Mouse (Mus musculus) 3T3-L1 (cell line): ENCODE results near the gene Zbtb42.

Experiments
- DNase-seq: peaks from one replicate; pipeline ENCODE4 v3.0.0-alpha.2; 2015; ENCODE audit warnings: low read depth, low spot score

Zbtb42 gene

DNA sequence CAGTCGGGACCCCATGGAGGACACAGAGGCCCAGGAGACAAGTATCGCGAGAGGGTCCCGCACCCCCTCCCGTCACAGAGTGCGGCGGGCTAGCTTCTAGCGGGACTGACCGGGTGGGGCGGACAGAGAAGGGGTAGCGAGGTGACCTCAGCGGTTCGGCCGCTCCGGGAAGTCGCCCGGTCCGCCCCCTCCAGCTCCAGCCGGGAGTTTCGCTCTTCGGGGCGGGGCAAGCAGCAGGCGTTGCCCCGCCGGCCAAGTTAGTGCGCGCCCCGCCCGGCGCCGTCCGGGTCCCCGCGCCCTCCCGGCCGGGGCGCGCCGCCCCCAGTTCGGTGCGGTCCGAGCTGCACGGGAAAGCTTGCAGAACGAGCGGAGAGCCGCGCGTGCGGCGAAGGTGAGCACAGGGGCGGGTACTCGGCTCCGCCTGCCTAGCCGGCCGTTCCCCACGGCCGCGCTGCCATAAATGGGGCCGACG, at the start of gene Zbtb42:
TSS of gene Zbtb42 (plus strand) at position 274 of the 472 bp plus-strand sequence.
- DNase-seq: no peak

- DNase-seq: peak; percentile 80
Observed at GRCm38 (mm10) chr12:112628928-112629721, 49.5 kb upstream of the Zbtb42 start.

GRCm38 (mm10) chr12:112630029-112630428, 48.6 kb upstream of the Zbtb42 start:
- DNase-seq: no peak

DNA sequence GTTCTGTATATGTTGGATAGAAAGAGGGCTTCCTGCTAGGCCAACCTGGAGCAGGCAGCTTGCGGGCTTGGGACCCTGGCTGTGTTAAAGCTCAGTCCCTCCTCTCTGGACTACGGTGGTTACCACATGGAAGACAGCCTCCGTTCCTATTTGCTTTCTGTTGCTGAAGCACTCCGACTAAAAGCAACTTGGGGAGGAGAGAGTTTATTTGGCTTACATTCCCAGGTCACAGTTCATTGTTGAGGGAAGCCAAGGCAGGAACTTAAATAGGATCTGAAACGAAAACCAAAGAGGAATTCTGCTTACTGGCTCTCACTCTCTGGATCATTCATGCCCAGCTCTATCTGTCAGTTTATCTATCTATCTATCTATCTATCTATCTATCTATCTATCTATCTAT, 47.8 kb upstream of the Zbtb42 start:
- DNase-seq: no peak

DNA sequence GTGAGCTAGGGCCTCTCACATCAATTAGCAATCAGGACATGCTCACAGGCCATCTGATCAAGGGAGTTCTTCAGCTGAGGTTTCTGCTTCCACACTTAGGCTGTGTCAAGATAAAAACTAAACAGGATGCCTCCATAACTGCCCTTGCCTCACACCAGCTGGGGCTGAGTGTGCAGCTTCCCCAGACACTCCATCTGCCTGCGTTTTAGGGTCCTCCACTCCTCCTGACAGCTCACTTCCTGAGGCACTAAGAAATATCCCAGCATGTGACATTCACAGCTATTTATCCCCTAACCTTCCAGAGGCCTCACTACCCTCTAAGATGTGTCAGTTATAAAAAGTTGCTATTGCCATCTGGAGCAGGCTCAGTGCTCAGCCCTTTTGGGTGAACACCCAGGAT, 47.2 kb upstream of the Zbtb42 start:
- no peak for DNase-seq

- no peak for DNase-seq
Observed at GRCm38 (mm10) chr12:112632084-112632777, 46.4 kb upstream of the Zbtb42 start.

GRCm38 (mm10) chr12:112632907-112633306, 45.7 kb upstream of the Zbtb42 start:
- no peak for DNase-seq

GRCm38 (mm10) chr12:112633686-112634085, 44.9 kb upstream of the Zbtb42 start:
- DNase-seq: no peak

DNA sequence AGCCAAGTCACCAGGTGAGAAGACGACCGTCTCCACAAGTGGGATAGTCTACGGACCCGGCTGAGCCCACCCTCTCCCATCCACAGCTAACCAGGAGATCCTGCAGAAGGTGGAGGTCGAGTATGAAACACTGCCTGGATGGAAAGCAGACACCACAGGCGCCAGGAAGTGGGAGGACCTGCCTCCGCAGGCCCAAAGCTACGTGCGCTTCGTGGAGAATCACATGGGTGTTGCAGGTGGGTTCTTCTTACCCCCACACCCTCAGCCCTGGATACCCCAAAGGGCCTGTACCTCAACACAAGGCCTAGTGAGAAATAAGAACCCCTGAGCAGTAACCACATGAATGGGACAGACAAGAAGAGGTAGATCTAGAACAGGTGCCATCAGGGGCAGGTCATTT, 39.1 kb upstream of the Zbtb42 start:
- DNase-seq: no peak

- DNase-seq: peak; percentile 54
Observed at GRCm38 (mm10) chr12:112643126-112643525, 35.5 kb upstream of the Zbtb42 start.

- DNase-seq: peak; percentile 97
Observed at GRCm38 (mm10) chr12:112644180-112644854, 34.3 kb upstream of the Zbtb42 start, which contains the start of gene Siva1. Siva1 (plus strand) TSS chr12:112644679.

- no peak for DNase-seq
Observed at GRCm38 (mm10) chr12:112644855-112645506, 33.6 kb upstream of the Zbtb42 start.

GRCm38 (mm10) chr12:112646139-112646538, 32.5 kb upstream of the Zbtb42 start:
- no peak for DNase-seq

DNA sequence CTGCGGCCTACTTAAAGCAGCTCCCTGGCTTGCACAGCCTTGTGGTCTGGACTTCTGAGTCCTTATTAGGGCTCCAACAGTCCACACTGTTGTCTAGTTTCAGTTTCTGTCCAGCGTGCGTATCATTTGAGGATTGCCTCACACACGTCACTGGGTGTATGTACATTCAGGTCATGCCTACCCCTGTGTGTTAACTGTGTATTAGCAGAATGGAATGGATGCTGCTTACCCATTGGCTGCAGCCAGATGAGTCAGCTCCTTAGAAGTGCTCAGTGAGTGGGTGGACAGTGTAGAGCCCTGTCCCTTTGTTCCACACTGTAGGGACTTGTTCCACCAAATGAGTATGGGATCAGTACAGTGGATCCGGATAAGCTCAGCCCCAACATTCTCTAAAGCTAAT, 30.5 kb upstream of the Zbtb42 start:
- peak; percentile 57 for DNase-seq

- DNase-seq: no peak
Observed at GRCm38 (mm10) chr12:112651778-112652439, 26.7 kb upstream of the Zbtb42 start.

DNA sequence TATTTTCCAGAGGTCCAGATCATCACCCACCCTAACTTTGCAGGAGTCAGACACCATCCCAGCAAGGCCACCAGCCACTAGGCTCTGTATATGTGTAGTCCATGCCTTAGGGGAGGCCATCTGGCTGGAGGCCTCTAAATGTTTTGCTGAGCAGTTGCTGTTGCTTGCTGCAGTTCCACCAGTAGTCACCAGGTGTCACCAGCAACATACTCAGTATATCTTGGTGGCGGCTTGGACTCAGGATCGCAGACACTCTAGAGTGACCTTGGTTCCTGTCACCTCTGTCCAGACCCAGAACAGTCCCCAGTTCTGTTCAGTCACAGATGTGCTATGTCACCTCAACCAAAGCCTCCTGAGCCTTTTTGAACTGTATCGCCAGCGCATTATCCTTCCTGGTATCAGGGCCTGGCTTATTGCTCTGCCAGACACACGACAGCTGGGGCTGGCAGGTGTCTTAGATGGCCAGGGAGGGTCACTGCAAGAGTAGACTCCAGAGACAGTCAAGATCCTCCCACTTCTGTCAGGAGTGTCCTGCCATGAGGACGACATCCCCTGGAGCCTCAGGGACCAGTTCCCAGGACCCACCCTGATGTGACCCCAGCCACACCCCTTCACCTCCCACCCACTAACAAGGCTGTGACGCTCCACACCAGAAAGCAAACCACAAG, 25.3 kb upstream of the Zbtb42 start:
- peak; percentile 86 for DNase-seq

DNA sequence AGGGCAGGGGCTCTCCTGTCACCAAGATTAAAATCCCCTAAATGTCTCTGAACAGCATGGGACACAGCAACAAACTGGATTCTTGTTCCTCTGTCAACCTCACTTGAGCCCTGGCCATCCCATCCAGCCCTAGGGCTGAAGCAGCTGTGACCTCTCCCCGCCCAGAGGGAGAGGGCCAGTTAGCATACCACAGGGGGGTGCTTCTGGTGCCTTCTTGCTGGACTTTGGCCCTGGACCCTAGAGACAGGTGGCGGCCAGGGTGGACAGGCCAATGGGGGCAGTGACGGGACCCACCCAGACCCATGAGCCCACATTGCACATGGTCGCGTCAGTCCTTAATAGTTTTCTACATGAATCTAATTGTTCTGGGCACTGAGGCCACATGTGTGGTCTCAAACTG, 24.6 kb upstream of the Zbtb42 start:
- DNase-seq: no peak

DNA sequence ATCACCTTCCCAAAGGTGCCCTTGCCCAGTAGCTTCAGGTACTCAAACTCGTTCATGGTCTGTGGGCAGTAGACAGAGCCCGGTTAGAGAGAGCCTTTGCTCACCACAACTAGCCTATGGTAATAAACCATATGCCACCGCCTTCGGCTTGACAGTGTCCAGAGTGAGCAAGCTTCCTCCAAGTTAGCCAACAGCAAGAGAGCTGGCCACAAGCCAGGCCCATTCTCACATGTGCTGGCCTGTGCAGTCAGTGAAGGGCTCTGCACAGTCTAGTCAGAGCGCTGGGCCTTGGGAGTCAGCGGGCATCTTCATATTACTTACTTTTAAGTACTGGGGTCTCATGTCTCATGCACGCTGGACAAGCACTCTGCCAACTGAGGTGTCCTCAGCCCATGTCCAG, 20.0 kb upstream of the Zbtb42 start:
- DNase-seq: no peak

DNA sequence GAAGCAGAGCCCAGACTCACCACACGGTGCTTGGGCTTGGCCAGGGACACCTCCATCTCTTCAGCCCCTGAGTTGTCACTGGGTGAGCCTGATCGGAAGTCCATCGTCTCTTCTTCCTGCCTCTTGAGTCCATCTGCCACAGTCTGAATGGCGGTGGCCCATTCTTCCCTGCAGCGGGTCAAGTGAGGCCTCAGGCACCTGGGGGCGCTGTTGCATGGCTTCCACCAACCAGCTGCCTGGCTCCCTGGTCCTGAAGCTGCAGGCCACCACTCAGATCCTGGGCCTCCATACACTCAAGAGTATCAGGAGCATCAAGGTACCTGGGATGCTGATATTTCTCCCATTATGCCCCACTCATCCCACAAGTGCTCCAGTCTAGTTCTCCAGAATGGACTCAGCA, 19.5 kb upstream of the Zbtb42 start:
- peak; percentile 49 for DNase-seq

DNA sequence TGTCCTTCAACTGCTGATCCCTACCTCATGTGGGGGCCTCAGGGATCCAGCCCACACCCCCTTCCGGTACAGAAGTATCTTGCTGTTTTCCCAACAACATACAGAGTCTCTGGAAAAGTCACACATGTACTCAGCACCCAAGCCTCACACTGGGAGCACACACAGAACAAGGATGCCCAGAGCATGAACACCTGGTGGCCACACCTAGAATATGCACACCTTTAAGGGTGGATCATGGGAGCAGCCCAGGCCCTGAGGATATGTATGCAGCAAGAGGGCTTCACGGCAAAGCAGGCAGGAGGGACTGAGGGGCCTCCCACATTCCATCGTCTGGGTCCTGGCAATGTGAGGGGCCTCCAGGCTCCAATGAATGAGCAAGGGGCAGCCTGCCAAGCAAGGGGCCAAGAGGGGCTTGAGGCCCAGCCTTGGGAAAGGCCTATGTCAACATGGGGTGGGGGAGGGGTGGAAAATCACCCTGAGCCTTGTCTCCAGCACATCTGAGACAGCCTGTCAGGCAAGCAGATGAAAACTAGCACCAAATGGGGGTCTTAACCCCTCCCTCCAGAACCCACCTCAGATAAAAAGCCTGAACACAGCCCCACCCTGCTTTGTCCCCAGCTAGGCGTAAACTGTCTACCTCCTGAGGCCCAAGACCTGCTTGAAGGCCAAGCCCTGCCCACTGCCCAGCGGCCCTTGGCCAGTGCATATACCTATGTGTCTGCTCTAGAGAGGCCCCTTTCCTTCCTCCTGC, 17.9 kb upstream of the Zbtb42 start:
- no peak for DNase-seq
